Mouse (Mus musculus) testis, adult 2 months (tissue): ENCODE measurements around the gene Cdk5r1.

Experiments
- CTCF ChIP-seq: fragments of 200-500 bp; IDR thresholded peaks from 2 replicates; pipeline ENCODE4 v1.5.1; 2012; ENCODE audit warnings: low read depth, mild to moderate bottlenecking, inconsistent platforms, low read length, moderate library complexity; ENCODE audit not compliant: control insufficient read depth, insufficient read depth, insufficient replicate concordance
- POLR2A ChIP-seq: fragments of 200-500 bp; IDR thresholded peaks from 2 replicates; pipeline ENCODE4 v1.6.1; 2012; ENCODE audit warnings: low read depth, mild to moderate bottlenecking, inconsistent platforms, low read length, moderate library complexity; ENCODE audit not compliant: control insufficient read depth

DNA sequence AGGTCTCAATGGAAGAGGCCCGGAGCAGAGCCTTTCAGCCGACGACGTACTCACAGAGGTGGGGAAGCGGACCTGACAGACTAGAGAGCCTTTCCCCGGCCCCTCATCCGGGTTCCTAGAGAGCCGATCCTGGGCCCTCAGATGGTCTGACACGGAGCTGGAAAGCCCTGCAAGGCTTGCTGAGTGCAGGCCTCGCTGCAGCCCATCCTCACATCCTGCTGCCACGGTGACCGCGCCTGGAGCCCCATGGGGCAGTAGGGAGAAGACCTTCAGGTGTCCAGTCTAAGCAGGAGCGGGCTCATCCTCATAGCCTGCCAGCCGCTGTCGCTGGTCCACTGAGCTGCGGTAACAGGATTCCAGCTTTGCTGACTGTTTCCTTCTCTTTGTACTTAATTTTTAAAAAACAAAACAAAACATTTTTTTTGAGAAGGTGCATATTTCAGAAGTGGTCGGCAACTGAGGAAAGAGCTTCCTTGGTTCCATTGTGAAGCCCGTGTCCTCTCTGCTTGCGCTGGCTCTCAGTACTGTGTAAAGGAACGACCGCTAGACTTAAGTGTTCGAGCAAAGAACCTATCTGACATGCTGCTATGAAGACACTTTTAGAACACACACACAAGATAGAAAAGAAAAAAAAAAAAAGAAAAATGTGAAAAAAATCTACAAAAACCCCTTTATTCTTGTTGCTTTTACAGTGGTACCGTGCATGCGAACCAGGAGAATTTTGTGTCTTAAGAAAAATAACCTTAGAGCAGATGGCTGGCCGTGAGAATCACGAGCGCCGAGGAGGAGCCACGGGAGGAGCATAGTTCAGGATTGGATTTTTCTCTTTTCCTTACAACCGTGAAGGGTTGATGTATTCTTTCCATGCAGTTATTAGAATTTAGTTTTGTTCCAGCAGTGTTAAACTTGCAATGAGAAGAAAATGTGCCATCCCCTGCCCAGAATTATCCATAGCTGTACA, 3.4 kb downstream of the Cdk5r1 start:
- TF ChIP-seq CTCF: no peak
- no peak for TF ChIP-seq POLR2A
